Mouse (Mus musculus): ENCODE measurements at regions not wholly inside any gene's neighbourhood (a gene's known extent, or its start where the extent isn't known, plus 50 kb on each side); places are given as distances from the start of the nearest gene placed in this dataset.
"Not testable (repeated sequence)": the region's sequence is repeated elsewhere in the genome, so short reads cannot be mapped to it uniquely, and the experiment has no call there.

DNA sequence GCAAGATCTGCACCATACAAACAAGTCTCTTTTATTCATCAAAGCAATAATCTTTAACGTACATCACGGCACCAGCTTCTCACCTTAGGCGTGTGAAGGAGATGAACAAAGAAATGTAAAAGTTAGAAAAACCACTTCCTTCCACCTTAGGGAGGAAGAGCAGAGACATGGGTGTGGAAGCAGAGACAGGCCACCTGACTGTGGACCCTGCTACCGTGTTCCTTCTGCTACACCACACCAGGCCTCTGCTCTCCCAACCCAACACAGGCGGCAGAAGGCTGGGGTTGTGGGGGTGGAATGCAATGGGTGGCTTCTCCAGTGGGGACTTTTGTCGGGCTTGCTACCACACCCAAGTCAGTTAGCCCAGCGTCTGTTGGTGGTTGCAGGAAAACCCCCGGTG is 540.2 kb upstream of the Gm10131 start:
- DNase-seq (ENCODE audit: low spot score in 2 of 2) = peak; percentile 23 to 40

DNA sequence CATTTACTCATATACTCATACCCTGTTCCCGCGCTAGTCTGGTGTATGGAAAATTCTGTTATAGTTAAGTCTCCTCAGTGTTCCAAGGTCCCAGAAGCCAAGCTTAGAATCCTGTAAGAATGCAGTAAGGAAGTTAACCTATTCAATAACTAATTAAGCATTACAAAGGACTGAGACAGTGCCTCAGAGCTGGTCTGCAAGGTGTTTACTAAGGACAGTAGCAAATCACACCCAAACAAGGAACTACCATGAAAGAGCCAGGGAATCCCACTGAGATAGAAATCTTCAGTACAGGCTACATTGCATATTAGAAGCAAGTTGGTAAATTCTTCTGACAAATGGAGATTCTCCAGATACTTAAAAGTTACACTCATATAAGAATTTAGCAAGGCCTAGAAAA is 516.7 kb upstream of the Gm10131 start:
- DNase-seq (ENCODE audit: low spot score in 2 of 2) = not testable (repeated sequence)

DNA sequence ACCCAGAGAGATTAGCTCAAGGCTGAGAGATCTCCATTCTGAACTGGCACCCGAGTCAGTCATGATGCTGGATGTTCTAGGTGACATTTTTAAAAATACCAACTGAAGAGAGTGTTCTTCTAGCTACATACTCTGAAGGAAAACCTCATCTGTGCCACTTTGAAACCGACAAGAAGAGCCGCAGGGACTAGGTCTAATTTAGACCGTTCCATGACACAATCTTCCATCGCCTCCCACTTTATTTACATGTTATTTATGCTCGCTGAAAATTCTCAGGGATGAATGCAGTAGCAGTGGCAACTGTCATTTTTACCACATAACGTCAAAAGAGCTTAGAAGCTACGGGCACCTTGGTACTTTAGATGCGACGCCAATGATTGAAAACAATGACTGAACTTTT is 514.1 kb upstream of the Gm10131 start:
- DNase-seq (ENCODE audit: low spot score in 2 of 2) = no peak

DNA sequence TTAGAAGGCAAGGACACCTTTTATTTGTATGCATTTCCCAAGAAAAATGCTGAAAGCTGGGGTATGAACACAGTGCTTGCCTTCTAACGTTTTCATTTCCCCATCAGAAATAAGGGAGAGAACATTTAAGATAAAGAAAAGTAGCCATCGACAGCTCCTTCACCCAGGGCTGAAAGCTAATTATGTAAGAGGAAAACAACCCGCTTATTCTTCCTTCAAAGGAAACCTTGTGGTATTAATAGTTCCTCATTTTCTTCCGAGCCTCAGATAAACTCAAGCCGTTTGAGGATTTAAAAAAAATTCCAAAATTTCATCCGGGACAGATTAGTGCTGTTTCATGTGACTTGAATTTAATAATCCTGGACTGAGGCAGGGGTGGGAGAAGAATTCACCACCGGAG is 512.2 kb upstream of the Gm10131 start:
- DNase-seq (ENCODE audit: low spot score in 2 of 2) = no peak

DNA sequence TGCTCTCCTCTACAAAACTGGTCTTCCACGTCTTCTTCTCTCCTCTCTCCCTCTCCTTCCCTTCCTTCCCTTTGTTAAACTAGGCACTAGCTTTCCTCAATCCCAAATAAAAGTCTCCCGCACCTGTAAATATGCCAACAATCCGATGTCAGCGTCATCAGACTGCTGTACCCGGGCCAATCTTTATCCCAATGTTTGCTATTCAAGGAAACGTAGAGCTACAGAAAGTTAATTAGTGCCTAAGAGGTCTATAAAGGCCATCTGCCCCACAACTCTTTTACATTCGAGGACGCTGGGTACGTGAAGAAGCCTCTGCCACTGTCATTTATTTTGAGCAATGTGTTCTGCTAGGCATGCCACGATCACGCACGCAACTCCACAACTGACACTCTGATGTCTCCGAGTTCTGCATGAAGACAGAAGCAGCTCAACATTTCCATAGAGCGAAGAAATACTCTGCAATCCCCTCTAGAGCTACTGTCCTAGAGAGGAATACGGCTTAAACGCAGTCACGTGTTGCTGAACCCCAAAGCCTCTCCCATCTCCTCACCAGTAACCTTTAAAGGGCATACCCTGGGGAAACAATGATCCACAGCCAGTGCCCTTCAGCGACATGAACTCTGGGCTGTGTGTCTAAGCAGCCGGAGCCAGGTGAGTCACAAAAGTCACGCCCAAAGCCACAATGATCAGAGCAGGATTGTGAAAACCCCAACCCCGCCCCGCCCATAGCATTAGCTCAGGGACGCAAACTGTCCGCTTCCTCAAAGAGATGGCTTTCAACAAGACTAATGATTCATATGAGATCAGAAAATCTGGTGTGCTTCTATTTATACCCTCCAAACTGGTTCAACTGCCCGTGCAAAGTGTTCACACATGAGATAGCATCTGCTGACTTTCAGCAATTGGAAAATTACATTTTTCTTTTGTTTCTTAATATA is 510.9 kb upstream of the Gm10131 start:
- peak; percentile 42 to 72 for DNase-seq (ENCODE audit: low spot score in 2 of 2)

DNA sequence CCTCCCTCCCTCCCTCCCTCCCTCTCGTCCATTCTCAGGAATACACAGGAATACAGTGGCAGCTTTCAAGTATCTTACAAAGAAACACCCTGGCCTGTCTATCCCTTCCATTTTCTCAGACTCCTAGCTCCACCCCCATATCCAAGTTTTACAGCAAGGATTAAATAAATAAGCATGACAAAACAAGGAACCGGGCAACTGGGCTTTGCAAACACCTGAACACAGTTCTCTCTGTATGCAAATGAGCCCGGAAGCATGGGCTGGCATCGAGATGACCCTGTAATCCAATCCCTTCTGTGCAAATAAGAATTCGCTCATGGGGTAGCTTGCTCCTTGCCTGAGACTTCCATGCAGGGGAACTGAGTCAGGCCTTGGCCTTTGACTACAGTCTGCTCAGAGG is 506.5 kb upstream of the Gm10131 start:
- no peak for DNase-seq (ENCODE audit: low spot score in 2 of 2)

DNA sequence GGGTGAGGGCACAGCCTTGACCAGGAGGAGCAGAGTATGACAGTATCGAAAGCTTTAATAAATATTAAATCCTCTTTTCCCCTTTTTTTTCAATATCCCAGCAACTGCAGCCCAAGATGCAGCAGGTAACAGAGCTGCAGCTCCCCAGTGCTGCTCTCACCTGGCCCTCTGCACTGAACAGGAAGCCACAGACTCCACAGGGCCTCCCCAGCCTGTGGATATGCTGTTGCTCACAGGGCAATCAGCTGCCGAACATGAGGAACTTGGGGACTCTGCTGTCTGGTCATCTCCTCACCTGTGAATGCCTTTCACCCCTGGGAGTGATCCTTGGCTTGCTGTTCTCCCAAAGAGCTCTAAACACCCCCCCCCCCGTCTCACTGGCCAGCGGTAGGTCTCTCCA is 503.4 kb upstream of the Gm10131 start:
- DNase-seq (ENCODE audit: low spot score in 2 of 2) = no peak

DNA sequence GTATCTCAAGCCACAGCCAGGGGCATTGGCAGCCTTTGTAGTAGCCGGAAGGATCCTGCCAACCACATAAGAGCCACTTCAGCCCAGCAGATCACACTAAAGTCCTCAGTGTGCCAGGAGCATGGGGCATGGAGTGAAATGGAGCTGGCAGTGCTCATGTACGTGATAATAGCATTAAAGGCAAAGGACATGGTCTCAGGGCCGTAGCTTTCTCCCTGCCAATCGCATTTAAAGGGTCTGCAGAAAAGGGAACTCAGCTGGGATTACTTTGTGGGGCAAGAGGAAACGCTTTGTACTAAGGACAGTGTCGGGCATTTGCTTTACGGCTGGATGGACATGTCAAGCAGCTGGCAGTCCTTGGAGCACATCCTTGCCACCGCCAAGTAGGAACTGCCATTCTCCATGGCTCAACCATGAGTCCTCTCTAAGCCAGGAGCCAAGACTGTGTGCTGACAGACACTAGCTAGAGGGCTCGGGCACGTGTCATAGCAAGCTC is 502.5 kb upstream of the Gm10131 start:
- DNase-seq (ENCODE audit: low spot score in 2 of 2) = no peak

DNA sequence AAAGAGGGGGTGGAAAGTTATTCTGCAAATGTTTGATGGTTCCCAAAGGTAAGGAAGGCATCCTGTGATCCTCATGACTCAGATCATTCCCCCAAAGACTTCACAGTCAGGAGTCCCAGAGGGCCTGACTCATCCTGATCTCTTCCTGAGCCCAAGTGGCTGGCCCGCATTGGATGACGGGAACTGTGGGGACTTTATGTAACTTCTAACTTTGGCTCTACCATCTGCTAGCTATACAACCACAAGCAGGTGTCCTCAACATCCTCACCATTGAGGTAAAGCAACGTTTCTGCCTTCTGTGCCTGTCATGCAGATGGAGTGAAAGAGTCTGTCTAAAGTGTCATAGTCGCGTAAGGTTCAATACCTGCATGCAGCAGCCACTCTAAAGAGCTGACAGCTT is 501.6 kb upstream of the Gm10131 start:
- no peak for DNase-seq (ENCODE audit: low spot score in 2 of 2)

DNA sequence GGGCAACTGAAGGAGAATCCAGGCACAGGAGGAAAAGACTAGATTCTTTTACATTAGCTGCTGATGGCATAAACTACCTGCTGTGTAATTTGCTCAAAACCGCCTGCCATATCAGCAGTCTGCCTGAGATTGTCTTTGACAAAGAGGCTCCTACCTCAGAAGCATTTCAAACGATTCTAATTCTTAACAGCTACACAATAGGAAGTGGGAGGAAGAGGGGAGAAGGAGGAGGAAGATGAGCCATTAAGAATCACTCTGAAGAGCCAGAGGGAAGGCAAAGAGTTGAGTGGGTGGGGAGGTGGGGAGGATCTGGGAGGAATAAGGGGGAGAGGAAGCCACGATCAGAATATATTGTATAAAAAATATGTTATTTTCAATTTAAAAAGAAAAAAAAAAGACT is 500.9 kb upstream of the Gm10131 start:
- DNase-seq (ENCODE audit: low spot score in 2 of 2) = no peak

DNA sequence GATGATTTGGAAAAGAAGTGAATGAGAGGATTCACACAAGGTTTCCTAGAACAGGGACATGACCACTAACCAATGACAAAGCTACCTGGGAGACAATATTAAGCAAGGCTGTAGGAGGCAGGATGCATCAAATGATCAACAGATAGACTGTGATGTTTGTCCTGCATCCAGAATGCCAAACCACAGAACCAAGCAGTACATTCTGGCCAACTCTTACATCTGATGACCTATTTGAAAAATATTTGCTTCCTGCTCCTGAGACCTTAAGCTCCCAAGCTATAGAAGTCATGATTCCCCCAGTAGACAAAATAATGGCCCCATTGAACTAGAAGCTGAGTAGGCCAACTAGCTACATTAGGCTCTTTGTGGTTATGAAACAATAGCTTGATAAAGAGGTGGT is 498.6 kb upstream of the Gm10131 start:
- no peak for DNase-seq (ENCODE audit: low spot score in 2 of 2)

DNA sequence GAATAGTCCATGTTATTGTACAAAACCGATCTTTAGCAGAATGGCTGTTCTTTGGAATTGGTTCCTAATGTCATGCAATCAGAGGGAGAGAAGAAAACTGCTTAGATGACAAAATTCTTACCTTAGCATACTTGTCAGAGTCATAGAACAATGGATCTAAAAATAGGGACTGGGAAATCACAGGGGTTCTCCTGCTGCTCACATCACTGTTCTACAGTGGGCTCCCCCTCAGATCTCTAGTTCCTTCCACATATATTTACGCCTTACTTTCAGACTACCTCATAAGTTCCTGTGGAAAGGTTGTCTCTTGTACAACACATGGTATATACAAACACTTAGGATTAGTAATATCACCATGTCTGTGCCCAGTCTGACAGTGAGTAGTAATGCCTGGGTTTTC is 495.9 kb upstream of the Gm10131 start:
- DNase-seq (ENCODE audit: low spot score in 2 of 2) = no peak

DNA sequence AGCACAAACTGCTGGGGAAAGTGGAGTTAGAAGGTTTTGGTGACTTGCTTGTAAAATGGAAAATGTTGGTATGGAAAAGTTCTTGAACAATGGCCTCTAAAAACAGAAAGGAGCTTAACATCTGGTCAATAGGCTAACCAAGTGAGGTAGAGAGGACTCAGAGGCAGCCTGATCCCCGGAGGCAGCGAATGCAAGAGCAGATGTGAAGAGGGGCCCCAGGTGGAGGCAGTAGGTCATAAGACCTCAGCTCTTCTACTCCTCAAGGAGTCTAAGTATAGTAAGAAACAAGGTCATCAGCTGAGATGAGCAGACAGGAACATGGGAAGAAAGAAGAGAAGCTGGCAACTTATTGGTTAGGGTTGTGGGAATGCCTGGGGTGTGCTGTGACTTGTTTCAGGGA is 493.5 kb upstream of the Gm10131 start:
- DNase-seq (ENCODE audit: low spot score in 2 of 2) = no peak

DNA sequence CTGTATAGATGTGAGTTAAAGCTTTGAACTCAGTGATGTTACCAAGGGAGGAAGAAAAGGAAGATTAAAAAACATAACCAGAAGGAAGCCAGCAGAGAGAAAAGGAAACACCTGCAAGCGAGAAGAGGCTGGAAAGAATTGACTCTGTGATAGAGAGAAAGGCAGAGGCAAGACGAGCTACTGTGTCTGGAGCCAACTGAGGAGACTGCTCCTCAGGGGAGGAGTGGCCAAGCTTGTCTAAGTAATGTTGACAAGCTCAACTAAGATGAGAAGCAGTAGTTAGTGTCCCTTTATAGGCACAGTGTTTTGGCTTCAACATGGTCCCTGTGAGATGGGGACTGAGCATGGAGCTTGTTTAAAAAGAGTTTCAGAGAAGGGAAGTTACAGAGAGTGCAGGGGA is 493.0 kb upstream of the Gm10131 start:
- no peak for DNase-seq (ENCODE audit: low spot score in 2 of 2)

DNA sequence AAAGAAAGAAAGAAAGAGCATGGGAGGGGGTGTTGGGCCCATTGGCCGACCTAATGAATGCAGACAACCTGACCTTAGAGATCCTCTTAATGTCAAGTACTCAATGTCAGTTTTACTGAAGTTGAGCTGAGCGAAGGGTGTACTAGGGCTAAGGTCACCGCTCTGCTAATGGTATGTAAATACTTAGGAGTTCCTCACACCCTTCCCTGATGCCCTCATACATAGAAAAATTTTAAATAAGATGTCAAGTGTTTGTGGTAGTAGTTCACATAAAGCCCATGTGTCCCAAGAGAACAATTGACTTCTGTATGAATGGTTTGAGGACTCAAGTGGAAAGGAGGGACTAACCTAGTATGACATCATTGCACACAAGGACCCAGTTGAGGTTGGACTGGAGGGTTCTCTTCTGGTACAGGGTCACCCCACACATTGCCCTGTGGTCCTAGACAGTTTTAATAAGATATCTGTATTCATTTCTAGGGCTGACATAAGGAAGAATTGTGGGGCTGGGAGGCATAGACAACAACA is 490.0 kb upstream of the Gm10131 start:
- DNase-seq (ENCODE audit: low spot score in 2 of 2) = no peak

DNA sequence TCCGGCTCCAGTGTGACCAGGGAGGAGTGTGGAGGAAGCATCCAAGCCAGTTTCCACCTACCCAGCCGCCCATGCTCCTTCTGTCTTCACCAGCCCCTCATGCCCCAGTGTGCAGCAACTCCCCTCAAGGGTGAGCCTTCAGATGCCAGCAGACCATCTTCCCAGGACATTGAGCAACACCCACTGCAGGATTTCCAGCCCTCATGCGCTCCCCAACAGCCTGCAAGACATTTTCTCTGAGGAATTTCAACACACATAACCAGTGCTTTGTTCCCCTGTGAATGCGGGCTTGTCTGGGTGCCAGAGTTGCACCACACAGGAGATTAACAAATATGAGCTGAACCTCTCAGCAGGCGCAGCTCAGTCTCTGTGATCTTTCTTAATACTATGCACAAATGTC is 489.3 kb upstream of the Gm10131 start:
- no peak for DNase-seq (ENCODE audit: low spot score in 2 of 2)

DNA sequence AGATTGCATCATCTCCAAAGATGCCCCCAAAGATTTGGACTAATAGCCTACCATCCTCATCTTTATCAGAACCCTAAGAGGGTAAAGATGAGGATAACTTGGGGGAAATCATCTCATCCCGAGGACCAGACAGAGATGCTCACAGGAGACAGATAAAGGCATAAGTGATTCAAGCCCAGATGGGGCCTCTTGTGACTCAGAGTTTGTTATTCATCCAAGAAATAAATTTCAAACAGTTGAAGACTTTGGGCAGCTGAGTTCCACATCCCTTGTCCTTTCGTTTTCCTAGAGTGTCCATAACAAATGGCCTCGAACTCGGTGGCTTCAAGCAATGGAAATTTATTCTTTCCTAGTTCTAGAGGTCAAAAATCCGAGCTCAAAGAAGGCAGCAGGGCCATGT is 485.1 kb upstream of the Gm10131 start:
- no peak for DNase-seq (ENCODE audit: low spot score in 2 of 2)

DNA sequence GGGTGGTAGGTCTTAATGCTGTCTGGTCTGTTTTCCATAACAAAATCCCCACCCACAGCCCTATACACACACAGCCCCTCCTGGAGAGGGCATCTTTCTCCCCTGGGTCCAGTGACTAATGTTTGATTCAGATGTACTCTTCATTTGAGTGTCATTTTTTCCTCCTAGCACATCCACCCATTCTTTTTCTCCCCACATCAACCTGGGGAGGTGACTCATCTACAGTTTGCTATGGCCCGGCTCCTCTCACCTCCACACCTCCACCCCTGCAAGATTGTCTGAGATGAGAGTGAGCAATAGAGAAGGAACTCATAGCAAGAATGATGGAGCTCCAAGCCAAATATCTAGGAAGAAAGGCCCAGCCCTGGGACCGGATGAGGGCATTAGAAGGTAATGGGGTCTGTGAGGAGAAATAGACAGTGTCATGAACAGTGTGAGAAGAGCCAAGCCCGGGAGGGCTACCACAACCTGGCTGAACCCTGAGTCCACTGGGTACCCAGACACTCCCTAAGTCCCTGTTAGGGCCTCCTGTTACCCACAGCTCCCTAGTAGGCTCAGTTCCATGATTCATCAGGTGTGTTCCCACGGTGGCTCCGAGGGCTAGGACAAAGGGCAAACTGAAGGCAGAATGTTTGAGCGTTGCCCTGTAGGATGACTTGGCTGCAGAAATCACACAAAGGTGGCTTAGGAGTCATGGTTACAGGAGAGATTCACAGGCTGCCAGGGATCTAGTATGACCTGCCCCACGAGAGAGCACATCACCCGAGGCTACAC is 479.6 kb upstream of the Gm10131 start:
- DNase-seq (ENCODE audit: low spot score in 2 of 2) = no peak

DNA sequence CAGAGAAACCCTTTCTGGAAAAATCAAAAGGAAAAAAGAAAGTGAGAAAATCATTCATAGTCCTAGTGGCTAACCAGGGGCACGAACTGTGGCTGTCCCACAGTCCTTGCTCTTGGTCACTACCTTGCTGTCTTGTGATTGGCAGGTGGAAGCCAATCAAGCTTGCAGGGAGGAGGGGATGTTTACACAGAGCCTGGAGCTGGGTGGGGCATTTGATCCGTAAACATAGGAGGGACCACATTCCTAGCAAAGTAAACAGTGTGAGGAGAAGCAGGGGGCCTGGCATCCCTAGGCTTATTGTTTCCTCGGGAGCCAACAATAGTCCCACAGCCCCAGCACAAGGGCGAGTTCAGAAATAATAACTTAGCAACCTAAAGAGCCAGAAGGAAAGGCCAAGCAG is 466.5 kb upstream of the Gm10131 start:
- no peak for DNase-seq (ENCODE audit: low spot score in 2 of 2)

DNA sequence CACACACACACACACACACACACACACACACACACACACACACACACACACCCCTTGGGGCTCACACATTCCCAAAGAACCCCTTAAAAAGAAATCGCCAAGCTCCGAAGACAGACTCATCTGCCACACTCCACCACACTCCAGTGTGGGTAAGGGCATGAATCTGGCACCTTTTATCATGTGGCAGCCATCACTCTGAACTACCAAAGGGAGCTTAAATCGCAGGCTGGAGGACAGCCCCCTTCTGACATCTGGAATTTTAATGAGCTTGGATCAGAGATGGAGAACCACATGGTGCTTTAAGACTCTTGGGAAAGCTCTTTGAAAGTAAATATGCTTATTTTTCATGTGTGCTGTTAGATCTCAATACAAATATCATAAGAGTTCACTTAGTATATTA is 462.5 kb upstream of the Gm10131 start:
- no peak for DNase-seq (ENCODE audit: low spot score in 2 of 2)

DNA sequence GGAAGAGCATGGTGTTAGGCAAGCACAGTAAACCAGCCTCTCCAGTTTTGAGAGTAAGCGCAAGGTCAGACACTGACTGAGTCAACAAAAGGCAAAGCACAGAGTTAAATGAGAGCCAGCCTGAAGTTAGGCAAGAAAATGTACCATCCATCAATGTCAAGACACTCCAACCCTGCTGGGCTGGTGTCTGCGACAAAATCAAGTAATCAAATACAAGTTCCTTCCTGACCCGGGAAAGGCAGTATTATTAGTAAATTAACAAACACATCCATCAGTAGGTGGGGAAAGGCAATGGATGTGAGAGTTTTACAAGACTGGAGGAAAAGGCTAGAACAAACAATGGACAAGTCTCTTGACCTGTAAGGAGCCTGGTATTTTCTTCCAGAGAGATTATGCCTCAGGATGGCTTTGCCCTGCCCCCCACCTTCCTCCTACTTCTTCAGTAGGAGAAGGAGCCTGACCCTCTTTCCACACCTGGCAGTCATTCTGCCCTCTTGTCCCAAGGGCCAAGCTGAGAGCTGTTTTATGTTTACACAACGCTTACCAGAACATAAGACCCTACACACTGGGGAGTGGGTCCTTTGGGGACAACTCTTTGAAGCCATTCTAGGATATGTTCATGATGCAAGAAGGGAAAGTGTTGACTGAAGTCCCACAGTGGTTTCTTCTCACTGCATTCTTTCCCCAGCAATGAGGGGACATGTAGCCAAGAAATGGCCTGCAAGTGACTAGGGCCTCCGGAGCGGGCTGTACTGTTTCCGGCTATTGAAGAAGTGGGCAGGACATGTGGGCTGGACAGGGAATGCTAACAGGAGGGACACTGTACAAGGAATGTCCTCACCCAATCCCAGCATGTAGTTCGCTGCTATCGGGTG is 461.7 kb upstream of the Gm10131 start:
- no peak for DNase-seq (ENCODE audit: low spot score in 2 of 2)

DNA sequence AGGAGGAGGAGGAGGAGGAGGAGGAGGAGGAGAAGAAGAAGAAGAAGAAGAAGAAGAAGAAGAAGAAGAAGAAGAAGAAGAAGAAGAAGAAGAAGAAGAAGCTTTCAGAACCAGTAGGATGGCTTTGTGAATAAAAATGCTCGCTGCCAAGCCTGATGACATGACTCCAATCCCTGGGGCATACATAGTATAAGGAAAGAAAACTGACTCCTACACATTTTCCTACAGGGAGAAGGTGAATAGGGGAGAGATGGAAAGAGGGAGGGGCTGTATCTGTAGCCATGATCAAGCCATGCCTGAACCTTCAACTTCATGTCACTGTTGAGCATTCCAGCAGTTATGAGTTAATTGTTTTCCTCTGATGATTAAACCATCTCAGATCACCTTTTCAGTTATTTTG is 460.2 kb upstream of the Gm10131 start:
- DNase-seq (ENCODE audit: low spot score in 2 of 2) = no peak

All from natural killer cell, adult 2 months (primary cell).